Mouse (Mus musculus) bone marrow, adult 2 months (tissue): ENCODE results near the gene Mfap3l.

Experiments
- CTCF ChIP-seq: fragments of 200-500 bp; IDR thresholded peaks from 2 replicates; pipeline ENCODE4 v1.5.1; 2011; ENCODE audit warnings: low read length, control low read depth; ENCODE audit not compliant: control insufficient read depth, insufficient read depth
- POLR2A ChIP-seq: fragments of 200-500 bp; IDR thresholded peaks from 2 replicates; pipeline ENCODE4 v1.6.1; 2011; ENCODE audit warnings: low read depth, mild to moderate bottlenecking, control low read depth, low read length, borderline replicate concordance; ENCODE audit not compliant: control insufficient read depth

DNA sequence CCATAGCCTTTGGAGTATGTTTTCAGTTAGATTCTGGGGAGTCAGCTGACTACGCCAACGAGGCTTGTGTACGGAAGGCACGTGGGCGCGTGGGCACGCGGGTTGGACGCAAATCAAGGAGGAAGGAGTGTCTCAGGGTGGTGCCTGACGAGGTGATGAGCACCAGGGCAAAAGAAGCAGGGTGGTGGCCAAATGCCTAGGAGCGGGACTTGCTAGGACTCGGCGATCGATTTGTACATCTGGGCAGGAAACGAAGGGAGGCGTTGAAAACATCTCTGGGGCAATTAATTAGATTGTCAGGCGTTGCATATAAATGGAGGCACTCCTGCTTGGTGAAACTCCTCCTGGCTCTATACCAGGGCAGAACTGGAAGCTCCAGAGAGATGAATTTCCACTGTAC, 7.4 kb downstream of the Mfap3l start:
- no peak for TF ChIP-seq POLR2A
- TF ChIP-seq CTCF, result no peak
